Comparison of ENCODE assay signal across 9 mouse cellular contexts in the genomic region with DNA sequence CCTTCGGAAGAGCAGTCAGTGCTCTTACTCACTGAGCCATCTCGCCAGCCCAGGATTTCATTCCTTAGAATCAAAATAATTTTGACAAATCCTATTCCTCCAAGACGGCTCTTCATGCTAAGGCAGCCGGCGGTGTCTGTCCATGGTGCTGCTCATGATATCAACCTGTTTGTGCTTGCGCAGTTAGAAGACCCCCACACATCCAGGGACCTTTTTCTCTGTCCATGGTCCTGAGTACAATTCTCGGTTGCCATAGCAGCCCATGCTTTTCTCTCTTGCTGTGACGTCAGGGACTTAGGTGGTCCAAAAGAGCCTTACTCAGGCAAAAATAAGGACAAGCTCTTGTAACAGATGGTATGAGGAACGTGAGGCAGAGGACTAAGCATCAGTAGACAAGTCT. TPM values are rescaled to one million over a fixed set of nuclear protein-coding genes. Genes with fewer than 3 reads are reported as not detected.
DNase-seq lines count a peak whose midpoint lies in the region; ATAC-seq and TF ChIP-seq lines count a peak whose summit lies in the region.
"Had no signal": no experiment of that assay in that cellular context is flagged by ENCODE, and none has a peak within 500 bp of the region (broad histone marks: within the 10 kb centered on the region; RNA-seq: fewer than 3 reads in every experiment).

No protein-coding gene starts in this region.

- no peak; the same call in 1 of the 2 replicates for ATAC-seq in heart, postnatal 0 days (ENCODE audit: insufficient read depth, low read depth)
- peak; percentile 58; the same call in 1 of the 2 replicates for ATAC-seq in liver, embryonic 11.5 days (replicated peaks; ENCODE audit: low FRiP score)
- no peak for ATAC-seq in intestine, embryonic 15.5 days

- no peak for TF ChIP-seq CTCF in heart, postnatal 0 days (IDR thresholded peaks at IDR 0.05; ENCODE audit: low read depth)

- no peaks in the 10 kb centered on the region for H3K9me3 ChIP-seq in heart, postnatal 0 days (replicated peaks; ENCODE audit: control insufficient read depth, low read length)
- H3K9me3 ChIP-seq in liver, embryonic 11.5 days (ENCODE audit: control insufficient read depth, low read length): no peaks in the 10 kb centered on the region
- H3K9me3 ChIP-seq in intestine, embryonic 15.5 days: no peaks in the 10 kb centered on the region
- H3K9me3 ChIP-seq: midbrain, embryonic 12.5 days had no signal

- H3K27ac ChIP-seq in heart, postnatal 0 days (ENCODE audit: low read depth): no peak overlapping the region
- H3K27ac ChIP-seq in liver, embryonic 11.5 days (ENCODE audit: low read depth, low read length): no peak overlapping the region
- no peak overlapping the region for H3K27ac ChIP-seq in intestine, embryonic 15.5 days
- H3K27ac ChIP-seq: midbrain, embryonic 12.5 days had no signal

- H3K4me1 ChIP-seq in heart, postnatal 0 days (ENCODE audit: control insufficient read depth, insufficient read depth): no peaks in the 10 kb centered on the region
- no peaks in the 10 kb centered on the region for H3K4me1 ChIP-seq in liver, embryonic 11.5 days (replicated peaks; ENCODE audit: control insufficient read depth, insufficient read depth, low read length)
- H3K4me1 ChIP-seq in intestine, embryonic 15.5 days (replicated peaks): no peaks in the 10 kb centered on the region
- H3K4me1 ChIP-seq: midbrain, embryonic 12.5 days had no signal

- H3K4me2 ChIP-seq in heart, postnatal 0 days (ENCODE audit: low read depth, low read length): no peak overlapping the region
- H3K4me2 ChIP-seq in liver, embryonic 11.5 days: no peak overlapping the region
- H3K4me2 ChIP-seq in intestine, embryonic 15.5 days (replicated peaks): no peak overlapping the region
- H3K4me2 ChIP-seq: midbrain, embryonic 12.5 days had no signal

- no peak for TF ChIP-seq EP300 in heart, postnatal 0 days (IDR thresholded peaks at IDR 0.05; ENCODE audit: low read depth)

- WGBS in heart, postnatal 0 days: 9% methylated on average over 9 of the region's 9 CpGs
- WGBS in liver, embryonic 11.5 days: 9% methylated on average over 9 of the region's 9 CpGs
- 6% methylated on average over 9 of the region's 9 CpGs for WGBS in intestine, embryonic 15.5 days

- H3K9ac ChIP-seq in heart, postnatal 0 days (replicated peaks; ENCODE audit: low read depth, low read length): no peak overlapping the region
- no peak overlapping the region for H3K9ac ChIP-seq in liver, embryonic 11.5 days (ENCODE audit: low read depth, low read length)
- H3K9ac ChIP-seq in intestine, embryonic 15.5 days: no peak overlapping the region
- H3K9ac ChIP-seq: midbrain, embryonic 12.5 days had no signal

- H3K4me3 ChIP-seq in heart, postnatal 0 days (ENCODE audit: low read depth, low read length): no peak overlapping the region
- no peak overlapping the region for H3K4me3 ChIP-seq in liver, embryonic 11.5 days (ENCODE audit: low read depth, low read length)
- no peak overlapping the region for H3K4me3 ChIP-seq in intestine, embryonic 15.5 days (replicated peaks)
- H3K4me3 ChIP-seq: midbrain, embryonic 12.5 days had no signal

- DNase-seq in heart, postnatal 0 days (ENCODE audit: low spot score): peak; percentile 43
- no peak for DNase-seq in heart, postnatal 25 days (ENCODE audit: low spot score)
- DNase-seq in ovary, adult 18-20 months (ENCODE audit: low spot score): peak; percentile 13
- no peak for DNase-seq in ovary, postnatal 10 days (ENCODE audit: low spot score)
- peak; percentile 61 for DNase-seq in liver, embryonic 11.5 days (ENCODE audit: low spot score)
- DNase-seq in urinary bladder, postnatal 14 days (ENCODE audit: low spot score): no peak
- DNase-seq in MN1 (ENCODE audit: low spot score): no peak

- H3K27me3 ChIP-seq in heart, postnatal 0 days (ENCODE audit: control insufficient read depth, insufficient read depth, low read length): 0 out of 2 replicates have a peak, but pooled peaks cover 3% of the 10 kb centered on the region
- H3K27me3 ChIP-seq in liver, embryonic 11.5 days (replicated peaks; ENCODE audit: control insufficient read depth, insufficient read depth, low read length): 0 out of 2 replicates have a peak, but pooled peaks cover 2% of the 10 kb centered on the region
- H3K27me3 ChIP-seq in intestine, embryonic 15.5 days (replicated peaks): no peaks in the 10 kb centered on the region

- H3K36me3 ChIP-seq in heart, postnatal 0 days (replicated peaks; ENCODE audit: control insufficient read depth, insufficient read depth, low read length): no peaks in the 10 kb centered on the region
- no peaks in the 10 kb centered on the region for H3K36me3 ChIP-seq in liver, embryonic 11.5 days (ENCODE audit: control insufficient read depth, insufficient read depth, low read length)
- H3K36me3 ChIP-seq in intestine, embryonic 15.5 days: no peaks in the 10 kb centered on the region
- H3K36me3 ChIP-seq: midbrain, embryonic 12.5 days had no signal

- intact Hi-C loops in heart, postnatal 25 days (cut with DNase I): no loop called here

RNA-seq across cellular contexts. Expression of gene Psmb2, which starts 22.1 kb away (rescaled TPM):
- 232 and 263 TPM in 2 replicates for total RNA-seq in heart, postnatal 0 days (2014; rRNA removed; ENCODE audit: low replicate concordance)
- polyA plus RNA-seq in heart, postnatal 0 days (2015; fragmentation: Nextera tagmentation; extraction: Ambion mirVana): 443 and 455 TPM in 2 replicates
- 100 to 1,000 TPM; 118 to 126 TPM for total RNA-seq in heart, postnatal 25 days (2021)
- polyA plus RNA-seq in liver, embryonic 11.5 days (2014; fragmentation: Nextera tagmentation; extraction: Ambion mirVana): 535 and 555 TPM in 2 replicates
- polyA plus RNA-seq in intestine, embryonic 15.5 days (2015; fragmentation: Nextera tagmentation; extraction: Ambion mirVana): 500 and 522 TPM in 2 replicates

RNA-seq across cellular contexts. Expression of gene 5730409E04Rik, which starts 45.7 kb away (rescaled TPM):
- total RNA-seq in heart, postnatal 0 days (2014; rRNA removed; ENCODE audit: low replicate concordance): 3.4 and 5.8 TPM in 2 replicates
- 2.8 and 3.1 TPM in 2 replicates for polyA plus RNA-seq in heart, postnatal 0 days (2015; fragmentation: Nextera tagmentation; extraction: Ambion mirVana)
- total RNA-seq in heart, postnatal 25 days (2021): 10 to 100 TPM in 1 of 2 experiments, 1 to 10 TPM in 1; 9.9 to 11.3 TPM
- polyA plus RNA-seq in liver, embryonic 11.5 days (2014; fragmentation: Nextera tagmentation; extraction: Ambion mirVana): 0.40 and 0.71 TPM in 2 replicates
- polyA plus RNA-seq in intestine, embryonic 15.5 days (2015; fragmentation: Nextera tagmentation; extraction: Ambion mirVana): 1.8 and 2.2 TPM in 2 replicates

Comparison
In these comparisons a context has a peak if more than half of its experiments do, and no peak if none do; other contexts are left out.
1. DNase-seq: peak in heart, postnatal 0 days (single experiment), ovary, adult 18-20 months (single experiment) and liver, embryonic 11.5 days (single experiment); none in heart, postnatal 25 days (single experiment), ovary, postnatal 10 days (single experiment), urinary bladder, postnatal 14 days (single experiment) and MN1 (single experiment).